Mouse (Mus musculus): ENCODE data around the gene Adgrv1. TPM values are rescaled to one million over a fixed set of nuclear protein-coding genes. Genes with fewer than 3 reads are reported as not detected.
A peak's percentile ranks its signal among the peaks of the same experiment; 100 is the strongest.

The Adgrv1 gene
- total and polyA plus RNA-seq, 3 experiments: 0.17 to 0.44 (median 0.27) TPM

DNA sequence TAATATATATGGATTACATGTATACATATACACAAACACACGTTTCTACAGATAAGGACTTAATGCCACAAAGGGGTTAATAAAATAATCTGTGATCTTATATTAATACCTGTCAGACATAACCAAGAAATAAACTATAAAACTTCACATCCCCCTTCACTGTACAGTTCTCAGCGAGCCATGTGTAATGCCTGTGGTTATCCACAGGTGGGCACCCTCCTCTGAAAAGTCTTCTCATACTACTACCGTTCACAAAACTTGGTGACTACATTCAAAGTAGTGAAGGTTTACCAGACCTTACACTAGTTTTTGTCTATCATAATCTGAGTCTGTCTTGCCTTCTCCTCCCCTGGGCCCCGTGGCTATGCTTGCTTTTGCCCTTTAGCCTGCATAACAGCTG is 106.3 kb downstream of the Adgrv1 start:
- H3K27me3 ChIP-seq (replicated peaks): no peaks in the 10 kb centered on the region
- no peaks in the 10 kb centered on the region for H3K9me3 ChIP-seq (replicated peaks; ENCODE audit: low read length)
- dilution Hi-C loops (cut with MboI; ENCODE audit: extremely low pct_ligation_motif_present, extremely low pct_unique_long_range_greater_than_20kb, low sequenced_read_pairs) (no loop called here), in situ Hi-C loops (cut with MboI; ENCODE audit: low pct_ligation_motif_present, low pct_unique_long_range_greater_than_20kb, low sequenced_read_pairs) (no loop called here)
- TF ChIP-seq SMC3 (IDR thresholded peaks at IDR 0.05; ENCODE audit: low read depth, low read length) (peak; percentile 64), CTCF (conservative IDR thresholded peaks at IDR 0.05 in 1 of 2, IDR thresholded peaks at IDR 0.05 in 1 of 2; ENCODE audit: low read depth in 2 of 2, low read length in 2 of 2) (peak; percentile 61 to 77), RAD21 (IDR thresholded peaks at IDR 0.05; ENCODE audit: low read depth, low read length) (peak; percentile 54), CHD2 (IDR thresholded peaks at IDR 0.05; ENCODE audit: low read length) (no peak)
- 0 out of 4 replicates have a peak, but pooled peaks cover 0 to 2% of the 10 kb centered on the region in 2 experiments for H3K4me1 ChIP-seq (ENCODE audit: control insufficient read depth in 1 of 2, insufficient read depth in 2 of 2)
- no peak overlapping the region for H3K27ac ChIP-seq (ENCODE audit: insufficient read depth, low read depth)
- DNase-seq (ENCODE audit: extremely low read depth): peak; percentile 21
- no peaks in the 10 kb centered on the region for H3K79me2 ChIP-seq (replicated peaks; ENCODE audit: control insufficient read depth, extremely low read depth, insufficient read depth, poor library complexity, severe bottlenecking)
- H3K9ac ChIP-seq (ENCODE audit: insufficient read depth, low read depth): no peak overlapping the region
- no peaks in the 10 kb centered on the region for H3K36me3 ChIP-seq (replicated peaks in 1 of 2; ENCODE audit: control insufficient read depth in 1 of 2, insufficient read depth in 1 of 2, low read length in 1 of 2)
- no peak overlapping the region for H3K4me3 ChIP-seq (replicated peaks in 1 of 3; ENCODE audit: low read depth in 2 of 3, low read length in 2 of 3, poor library complexity in 1 of 3)
- peak overlapping the region; percentile 75; the same call in 1 of the 2 replicates for H3K4me2 ChIP-seq (ENCODE audit: insufficient read depth, low read depth, poor library complexity, severe bottlenecking)

DNA sequence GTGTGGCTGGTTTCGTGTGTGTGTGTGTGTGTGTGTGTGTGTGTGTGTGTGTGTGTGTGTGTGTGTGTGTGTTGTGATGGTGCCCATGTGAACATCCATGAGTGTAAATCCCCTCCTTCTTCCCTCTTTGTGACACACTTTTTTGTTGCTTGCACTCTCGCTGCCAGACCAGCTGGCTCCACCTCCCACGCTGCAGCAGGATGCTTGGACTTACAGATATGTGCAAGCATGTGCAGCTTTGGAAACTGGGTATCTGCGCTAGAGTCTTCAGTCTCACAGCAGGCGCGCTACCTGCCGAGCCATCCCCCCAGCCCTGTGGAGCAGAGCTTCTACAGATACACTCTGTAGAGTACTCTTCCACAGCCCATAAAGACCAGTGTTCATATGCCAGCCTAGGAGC is 122.8 kb downstream of the Adgrv1 start:
- dilution Hi-C loops (cut with MboI; ENCODE audit: extremely low pct_ligation_motif_present, extremely low pct_unique_long_range_greater_than_20kb, low sequenced_read_pairs): no loop called here

DNA sequence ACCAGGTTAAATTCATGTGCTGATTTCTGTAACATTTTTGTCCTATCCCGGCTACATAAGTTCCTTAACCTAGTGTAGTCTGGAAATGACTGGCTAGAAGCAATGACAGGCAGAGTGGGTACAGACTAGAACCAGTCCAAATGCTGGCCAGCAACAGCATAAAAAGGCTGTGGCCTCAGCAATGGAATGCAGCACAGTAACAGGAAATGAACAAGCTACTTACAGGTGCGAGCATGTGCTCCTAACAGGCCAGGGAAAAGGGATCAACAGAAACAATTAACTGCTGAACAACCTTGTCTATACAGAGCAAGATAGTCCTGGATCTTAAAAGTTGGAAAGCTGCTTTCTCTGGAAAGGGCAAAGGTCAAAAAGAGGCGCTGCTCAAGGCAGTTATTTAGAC is 135.9 kb downstream of the Adgrv1 start:
- H3K27me3 ChIP-seq (replicated peaks): no peaks in the 10 kb centered on the region
- H3K9ac ChIP-seq (ENCODE audit: insufficient read depth, low read depth): no peak overlapping the region
- no peak overlapping the region for H3K4me3 ChIP-seq (replicated peaks in 1 of 3; ENCODE audit: low read depth in 2 of 3, low read length in 2 of 3, poor library complexity in 1 of 3)
- no peak overlapping the region for H3K4me2 ChIP-seq (ENCODE audit: insufficient read depth, low read depth, poor library complexity, severe bottlenecking)
- no peak for DNase-seq (ENCODE audit: extremely low read depth)
- in situ Hi-C loops (cut with MboI; ENCODE audit: low pct_ligation_motif_present, low pct_unique_long_range_greater_than_20kb, low sequenced_read_pairs): no loop called here
- H3K79me2 ChIP-seq (replicated peaks; ENCODE audit: control insufficient read depth, extremely low read depth, insufficient read depth, poor library complexity, severe bottlenecking): no peaks in the 10 kb centered on the region
- dilution Hi-C loops (cut with MboI; ENCODE audit: extremely low pct_ligation_motif_present, extremely low pct_unique_long_range_greater_than_20kb, low sequenced_read_pairs): no loop called here
- H3K4me1 ChIP-seq (ENCODE audit: control insufficient read depth in 1 of 2, insufficient read depth in 2 of 2): no peaks in the 10 kb centered on the region
- no peaks in the 10 kb centered on the region for H3K9me3 ChIP-seq (replicated peaks; ENCODE audit: low read length)
- TF ChIP-seq BHLHE40 (IDR thresholded peaks at IDR 0.05; ENCODE audit: low read depth, low read length) (no peak), POLR2A (IDR thresholded peaks at IDR 0.05; ENCODE audit: low read depth, low read length) (no peak)
- no peaks in the 10 kb centered on the region for H3K36me3 ChIP-seq (replicated peaks in 1 of 2; ENCODE audit: control insufficient read depth in 1 of 2, insufficient read depth in 1 of 2, low read length in 1 of 2)
- no peak overlapping the region for H3K27ac ChIP-seq (ENCODE audit: insufficient read depth, low read depth)

More for the DNA sequence above, 122.8 kb downstream of the Adgrv1 start:
- H3K4me2 ChIP-seq (ENCODE audit: insufficient read depth, low read depth, poor library complexity, severe bottlenecking): no peak overlapping the region
- no peak overlapping the region for H3K27ac ChIP-seq (ENCODE audit: insufficient read depth, low read depth)
- no peaks in the 10 kb centered on the region for H3K27me3 ChIP-seq (replicated peaks)
- no peaks in the 10 kb centered on the region for H3K79me2 ChIP-seq (replicated peaks; ENCODE audit: control insufficient read depth, extremely low read depth, insufficient read depth, poor library complexity, severe bottlenecking)
- H3K4me1 ChIP-seq (ENCODE audit: control insufficient read depth in 1 of 2, insufficient read depth in 2 of 2): no peaks in the 10 kb centered on the region
- H3K36me3 ChIP-seq (replicated peaks in 1 of 2; ENCODE audit: control insufficient read depth in 1 of 2, insufficient read depth in 1 of 2, low read length in 1 of 2): no peaks in the 10 kb centered on the region
- no peak overlapping the region for H3K9ac ChIP-seq (ENCODE audit: insufficient read depth, low read depth)
- in situ Hi-C loops (cut with MboI; ENCODE audit: low pct_ligation_motif_present, low pct_unique_long_range_greater_than_20kb, low sequenced_read_pairs): no loop called here
- DNase-seq (ENCODE audit: extremely low read depth): no peak
- no peak for TF ChIP-seq ETS1 (conservative IDR thresholded peaks at IDR 0.05; ENCODE audit: low read depth, low read length)
- no peak for TF ChIP-seq MAX (IDR thresholded peaks at IDR 0.05; ENCODE audit: low read length)
- TF ChIP-seq KAT2A (IDR thresholded peaks at IDR 0.05; ENCODE audit: insufficient replicate concordance, low read length): no peak
- no peak for TF ChIP-seq MAFK (IDR thresholded peaks at IDR 0.05; ENCODE audit: insufficient replicate concordance, low read length)
- no peak for TF ChIP-seq CHD1 (IDR thresholded peaks at IDR 0.05; ENCODE audit: low read depth, low read length)
- TF ChIP-seq POLR2A (IDR thresholded peaks at IDR 0.05; ENCODE audit: low read depth, low read length): no peak
- no peak for TF ChIP-seq ZC3H11A (IDR thresholded peaks at IDR 0.05; ENCODE audit: low read depth, low read length)
- no peak for TF ChIP-seq POLR2AphosphoS2 (IDR thresholded peaks at IDR 0.05; ENCODE audit: low read depth, low read length)
- no peak for TF ChIP-seq BHLHE40 (IDR thresholded peaks at IDR 0.05; ENCODE audit: low read depth, low read length)
- TF ChIP-seq IRF4 (IDR thresholded peaks at IDR 0.05; ENCODE audit: low read depth, low read length): no peak
- TF ChIP-seq RCOR1 (conservative IDR thresholded peaks at IDR 0.05; ENCODE audit: low read depth, low read length): no peak
- TF ChIP-seq PAX5 (IDR thresholded peaks at IDR 0.05; ENCODE audit: low read length): no peak
- no peak for TF ChIP-seq ZKSCAN1 (IDR thresholded peaks at IDR 0.05; ENCODE audit: borderline replicate concordance, low read depth, low read length)
- no peak for TF ChIP-seq ELF1 (IDR thresholded peaks at IDR 0.05; ENCODE audit: low read depth, low read length)
- TF ChIP-seq TCF12 (IDR thresholded peaks at IDR 0.05; ENCODE audit: low read depth, low read length): no peak
- TF ChIP-seq TBP (conservative IDR thresholded peaks at IDR 0.05; ENCODE audit: low read depth, low read length): no peak
- TF ChIP-seq USF1 (IDR thresholded peaks at IDR 0.05; ENCODE audit: low read depth, low read length): no peak
- TF ChIP-seq MAZ (IDR thresholded peaks at IDR 0.05; ENCODE audit: low read depth, low read length): no peak
- no peaks in the 10 kb centered on the region for H3K9me3 ChIP-seq (replicated peaks; ENCODE audit: low read length)
- H3K4me3 ChIP-seq (replicated peaks in 1 of 3; ENCODE audit: low read depth in 2 of 3, low read length in 2 of 3, poor library complexity in 1 of 3): no peak overlapping the region

All from CH12.LX (cell line).